Mouse (Mus musculus): ENCODE results near the gene Pitpnm3.
"Not testable (repeated sequence)": the region's sequence is repeated elsewhere in the genome, so short reads cannot be mapped to it uniquely, and the experiment has no call there.

Gene Pitpnm3

DNA sequence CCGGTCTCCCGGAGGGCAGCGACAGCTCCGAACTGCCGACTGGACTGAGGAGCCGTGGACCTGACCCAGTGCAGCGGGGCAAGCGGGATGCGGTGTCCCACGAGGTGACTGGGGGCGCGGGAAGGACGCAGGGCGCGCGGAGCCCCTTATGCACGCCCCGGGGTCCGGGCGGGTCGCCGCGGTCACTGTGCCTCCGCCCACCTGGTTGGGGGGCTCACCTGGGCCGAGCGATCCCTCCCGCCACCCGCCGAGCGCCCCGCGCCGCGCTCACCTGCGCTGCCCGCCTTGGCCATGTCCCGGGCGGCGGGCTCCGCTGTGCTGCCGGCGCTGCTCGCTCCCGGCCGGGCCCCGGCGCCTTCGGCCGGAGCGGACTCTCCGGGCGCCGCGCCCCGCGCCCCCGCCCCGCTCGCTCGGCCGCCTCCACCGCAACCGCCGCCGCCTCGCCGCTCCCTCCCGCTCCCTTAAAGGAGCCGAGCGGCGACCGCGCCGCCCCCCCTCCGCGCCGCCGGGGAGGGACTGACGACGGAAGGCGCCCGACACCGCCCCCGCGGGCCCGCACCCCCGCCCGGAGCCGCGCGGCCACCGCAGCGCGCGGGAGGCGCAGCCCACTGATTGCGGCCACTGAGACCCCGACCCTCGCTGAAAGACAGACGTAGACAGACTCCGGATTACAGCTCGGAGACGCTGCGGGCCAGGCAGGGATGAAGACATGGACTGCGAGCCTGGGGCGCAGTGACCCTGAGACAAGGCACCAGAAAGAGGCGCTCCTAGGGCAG is at the start of gene Pitpnm3:
Gene Pitpnm3, minus strand, starts transcription at position 396 of the 776 bp plus-strand sequence.
- DNase-seq = peak; percentile 68

DNA sequence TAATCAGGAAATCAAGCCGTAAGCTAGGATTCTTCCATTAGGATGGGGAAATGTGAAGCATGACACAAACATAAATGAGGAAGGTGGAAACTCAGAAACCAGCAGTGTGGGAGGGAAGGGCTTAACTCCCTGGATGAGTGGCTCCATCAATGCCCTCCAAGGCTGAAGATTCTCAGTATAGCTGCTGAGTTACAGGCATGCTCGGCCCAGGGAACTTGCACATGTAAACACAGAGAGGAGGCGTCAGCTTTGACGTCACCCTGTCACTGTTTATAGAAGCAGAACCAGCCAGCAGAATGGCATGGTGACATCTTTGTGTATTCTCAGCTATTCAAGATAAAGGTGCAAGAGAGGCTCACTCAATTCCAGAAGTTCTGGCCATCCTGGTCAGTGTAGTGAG is 48.7 kb upstream of the Pitpnm3 start:
- DNase-seq = no peak

DNA sequence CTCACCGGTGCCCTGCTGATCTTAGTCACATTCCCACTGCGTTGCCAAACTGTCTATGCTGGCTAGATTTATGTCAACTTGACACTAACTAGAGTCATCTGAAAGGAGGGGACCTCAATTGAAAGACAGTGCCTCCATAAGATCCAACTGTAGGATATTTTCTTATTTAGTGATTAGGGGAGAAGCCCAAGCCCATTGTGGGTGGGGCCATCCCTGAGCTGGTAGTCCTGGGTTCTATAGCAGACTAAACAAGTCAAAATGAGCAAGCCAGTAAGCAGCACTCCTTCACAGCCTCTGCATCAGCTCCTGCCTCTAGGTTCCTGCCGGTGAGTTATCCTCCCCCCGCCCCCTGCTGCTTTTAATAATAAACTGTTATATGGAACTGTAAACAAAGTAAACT is 45.6 kb upstream of the Pitpnm3 start:
- DNase-seq = no peak

DNA sequence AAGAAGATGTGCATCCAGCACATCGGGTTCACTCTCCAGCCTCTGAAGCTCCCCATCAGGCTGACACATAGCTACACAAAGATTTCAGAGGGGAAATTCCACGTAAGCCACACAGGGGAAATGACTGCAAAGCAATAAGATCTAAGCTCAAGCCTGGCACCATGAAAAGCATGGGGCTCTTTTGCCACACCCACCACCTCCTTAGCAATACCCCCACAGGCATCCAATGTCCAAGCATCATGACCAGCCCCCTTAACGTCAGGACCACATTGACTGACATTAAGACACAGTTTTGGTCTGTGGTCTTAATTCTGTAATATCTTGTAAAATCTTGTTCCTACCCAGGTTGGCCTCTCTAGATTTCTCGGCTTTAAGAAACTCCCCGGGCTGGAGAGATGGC is 45.0 kb upstream of the Pitpnm3 start:
- DNase-seq = no peak

DNA sequence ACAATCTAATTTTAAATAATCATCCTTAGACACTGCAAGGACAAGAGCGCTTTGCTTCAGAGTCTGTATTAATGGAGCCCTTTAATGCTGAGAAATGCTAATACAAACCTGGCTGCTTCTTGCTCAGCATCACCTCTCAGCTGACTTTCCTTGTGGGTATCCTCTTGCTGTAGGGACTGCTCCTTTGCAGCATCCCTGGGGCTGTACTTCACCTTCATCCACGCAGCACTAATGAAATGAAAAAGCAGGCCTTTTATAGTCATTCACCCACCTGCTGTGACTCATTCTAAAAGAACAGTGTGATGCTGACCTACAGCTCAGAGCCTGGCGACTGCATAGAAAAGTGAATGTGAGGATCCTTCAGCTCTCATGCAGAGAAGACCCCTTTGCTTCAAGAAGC is 41.0 kb upstream of the Pitpnm3 start:
- DNase-seq = no peak

DNA sequence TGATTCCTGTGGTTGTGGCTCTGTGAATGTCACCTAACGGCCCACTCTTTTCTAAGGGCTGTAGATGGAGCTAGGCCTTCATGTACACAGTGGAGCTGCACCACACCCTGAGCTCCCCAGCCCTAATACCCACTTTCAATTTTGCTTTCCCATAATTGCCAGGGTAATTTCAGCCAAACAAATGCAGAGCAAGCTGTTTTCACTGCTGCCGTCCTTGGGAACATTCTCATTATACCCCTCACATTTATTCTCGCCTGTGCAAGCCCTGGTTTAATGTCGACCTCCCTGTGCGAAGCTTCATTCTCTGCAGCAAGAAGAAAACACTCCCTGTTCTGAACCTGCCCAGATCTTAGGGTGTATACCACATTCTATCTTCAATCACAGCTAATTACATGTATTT is 40.4 kb upstream of the Pitpnm3 start:
- DNase-seq = no peak

DNA sequence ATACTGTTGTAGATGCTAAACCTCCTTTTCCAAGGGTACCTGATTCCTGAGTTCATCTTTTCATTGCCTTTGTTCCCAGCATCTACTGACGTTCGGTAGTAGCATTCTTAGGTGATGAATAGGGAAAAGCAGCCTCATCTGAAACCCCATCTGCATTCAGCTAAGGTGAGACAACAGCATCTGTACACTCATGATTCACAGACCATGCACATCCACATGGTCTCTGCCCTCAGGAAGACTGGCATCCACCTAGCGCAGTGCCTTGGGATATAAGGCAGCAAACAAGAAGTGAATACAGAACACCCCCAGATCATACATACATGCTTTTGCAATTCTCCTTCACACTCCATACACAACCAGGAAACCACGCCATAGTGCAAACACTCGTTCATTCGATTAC is 39.1 kb upstream of the Pitpnm3 start:
- no peak for DNase-seq

DNA sequence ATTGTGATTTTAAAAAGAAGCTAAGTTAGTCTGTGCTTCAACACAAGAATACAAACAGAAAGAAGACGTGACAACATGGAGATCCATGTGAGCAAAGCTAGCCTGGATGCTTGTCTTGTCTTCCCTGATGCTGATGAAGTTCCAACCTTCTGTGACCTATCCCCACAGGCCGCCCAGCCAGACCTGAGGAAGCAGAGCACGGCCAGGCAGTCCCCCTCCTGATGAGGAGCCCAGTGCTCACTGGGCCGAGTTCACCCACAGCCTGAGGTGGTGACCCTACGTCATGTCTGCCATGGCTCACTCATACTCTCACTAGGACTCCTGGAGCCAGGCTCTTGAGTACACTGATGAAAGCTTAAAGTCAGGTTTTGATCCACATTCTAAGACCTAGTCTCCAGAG is 37.9 kb upstream of the Pitpnm3 start:
- no peak for DNase-seq

DNA sequence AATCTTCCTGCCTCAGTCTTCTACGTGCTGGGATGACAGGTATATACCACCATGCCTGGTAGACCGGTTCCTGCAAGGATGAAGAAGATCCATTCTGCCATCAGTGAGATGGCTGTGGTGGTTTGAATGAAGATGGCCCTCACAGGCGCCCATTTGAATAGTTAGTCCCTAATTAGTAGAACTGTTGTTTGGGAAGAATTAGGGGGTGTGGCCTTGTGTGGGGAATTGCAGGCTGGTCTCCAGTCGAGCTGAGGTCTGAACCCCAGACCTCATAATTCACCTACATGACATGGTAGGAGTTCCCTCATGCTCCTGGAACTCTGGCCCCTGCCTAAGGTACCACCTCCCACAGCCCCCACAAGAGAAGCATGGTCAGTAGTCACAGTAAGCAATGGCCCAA is 36.3 kb upstream of the Pitpnm3 start:
- not testable (repeated sequence) for DNase-seq

DNA sequence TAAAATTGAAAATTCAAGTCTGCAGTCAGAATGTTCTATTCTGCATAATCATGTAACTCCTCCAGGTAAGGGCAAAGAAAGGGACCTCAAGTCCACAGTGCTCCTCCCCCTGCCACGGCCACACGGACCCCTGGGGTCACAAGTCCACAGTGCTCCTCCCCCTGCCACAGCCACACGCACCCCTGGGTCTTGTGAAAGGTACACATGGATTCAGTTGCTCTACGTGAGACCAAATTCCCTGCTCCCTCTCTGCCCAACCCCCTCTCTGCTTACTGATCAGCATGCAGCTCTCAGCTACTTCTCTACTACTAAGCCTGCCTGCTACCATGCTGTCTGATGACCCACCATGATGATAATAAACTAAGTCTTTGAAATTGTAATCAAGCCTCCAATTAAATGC is 34.3 kb upstream of the Pitpnm3 start:
- DNase-seq = no peak

DNA sequence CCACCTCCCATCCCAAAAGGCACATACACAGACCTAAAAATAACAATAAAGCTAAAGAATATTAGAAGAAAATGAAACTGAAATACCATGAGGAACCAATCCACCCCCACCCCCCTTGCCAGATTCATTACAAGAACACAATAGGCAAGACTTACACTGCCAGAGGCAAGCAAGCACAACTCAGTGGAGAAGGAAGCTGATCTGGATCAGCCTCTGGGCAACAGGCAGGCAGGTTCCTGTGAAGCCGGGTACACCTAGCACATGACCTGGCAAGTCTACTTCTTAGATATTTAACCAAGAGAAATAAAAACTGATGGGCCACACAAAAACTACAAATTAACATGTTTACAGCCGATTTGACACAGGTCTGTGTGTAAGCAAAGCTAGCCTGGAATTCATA is 27.6 kb upstream of the Pitpnm3 start:
- no peak for DNase-seq

DNA sequence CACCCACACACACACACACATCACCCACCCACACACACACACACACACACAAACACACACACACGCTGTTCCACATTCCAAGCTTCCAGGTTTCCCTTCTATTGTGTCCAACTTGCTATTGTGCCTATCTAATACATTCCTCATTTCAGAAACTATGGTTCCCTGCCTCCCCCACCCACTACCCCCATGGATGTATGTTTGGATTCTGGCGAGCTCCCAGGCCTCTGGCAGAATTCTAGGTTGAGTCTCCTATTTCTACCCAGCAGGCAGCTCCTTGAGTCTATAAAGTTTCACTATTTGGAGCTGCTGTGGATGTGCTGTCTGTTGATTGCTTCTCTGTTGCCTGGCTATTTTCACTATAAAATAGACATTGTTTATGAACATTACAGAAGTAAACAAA is 21.0 kb upstream of the Pitpnm3 start:
- no peak for DNase-seq

DNA sequence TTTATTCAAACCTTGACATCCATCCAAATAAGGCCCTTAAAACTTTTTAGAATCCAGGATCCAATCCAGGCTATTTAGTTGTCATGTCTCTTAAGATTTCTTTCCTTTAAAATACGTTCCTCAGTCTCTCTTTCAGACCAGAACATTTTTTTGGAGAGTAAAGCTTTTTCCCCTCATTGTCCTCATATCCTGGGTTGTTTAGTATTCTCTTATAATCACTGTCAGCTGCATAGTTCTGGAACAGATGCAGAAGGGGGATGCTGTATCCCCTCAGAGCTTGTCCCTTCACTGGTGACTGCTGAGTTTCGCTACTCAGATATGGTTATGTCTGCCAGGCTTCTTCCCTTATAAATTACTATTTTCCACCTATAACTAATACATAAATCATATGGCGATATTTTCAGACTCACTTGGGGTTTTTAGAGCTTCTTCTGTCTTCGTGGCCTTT is 20.4 kb upstream of the Pitpnm3 start:
- no peak for DNase-seq

DNA sequence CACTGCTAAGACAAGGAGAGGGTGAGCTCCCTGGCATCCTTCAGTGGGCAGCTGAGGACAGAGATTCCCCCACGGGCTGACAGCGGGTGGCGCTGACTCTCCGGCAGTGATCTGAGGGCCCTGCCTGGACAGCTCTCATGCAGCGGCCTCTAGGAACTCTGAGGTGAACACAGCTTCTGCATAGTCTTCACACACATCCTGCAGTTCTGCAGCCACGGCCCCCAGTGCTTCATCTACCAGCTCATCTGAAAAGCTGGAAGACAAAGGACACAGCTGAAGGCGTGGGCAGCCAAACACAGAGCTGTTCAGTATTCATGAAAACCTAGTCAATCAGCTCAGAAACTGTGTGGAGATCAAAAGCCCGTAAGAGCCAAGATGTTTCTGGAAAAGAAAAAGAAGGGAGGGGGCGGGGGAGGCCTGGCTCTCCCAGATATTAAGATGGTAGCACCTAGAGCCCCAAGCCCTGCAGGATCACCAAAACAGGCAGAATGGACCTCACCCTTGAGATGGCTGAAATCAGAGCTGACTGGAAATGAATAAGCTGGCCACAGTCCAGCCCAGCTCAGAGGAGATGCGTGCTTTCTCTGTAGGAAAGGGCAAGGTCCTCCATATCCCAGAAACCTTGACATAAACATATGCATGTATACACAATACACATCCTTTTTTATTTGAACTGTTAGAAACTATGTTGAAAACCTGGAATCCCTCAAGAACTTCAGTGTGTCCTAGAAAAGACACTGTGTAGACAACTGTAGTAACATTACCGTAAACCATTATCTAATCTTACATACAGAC is 19.8 kb upstream of the Pitpnm3 start:
- DNase-seq = no peak

DNA sequence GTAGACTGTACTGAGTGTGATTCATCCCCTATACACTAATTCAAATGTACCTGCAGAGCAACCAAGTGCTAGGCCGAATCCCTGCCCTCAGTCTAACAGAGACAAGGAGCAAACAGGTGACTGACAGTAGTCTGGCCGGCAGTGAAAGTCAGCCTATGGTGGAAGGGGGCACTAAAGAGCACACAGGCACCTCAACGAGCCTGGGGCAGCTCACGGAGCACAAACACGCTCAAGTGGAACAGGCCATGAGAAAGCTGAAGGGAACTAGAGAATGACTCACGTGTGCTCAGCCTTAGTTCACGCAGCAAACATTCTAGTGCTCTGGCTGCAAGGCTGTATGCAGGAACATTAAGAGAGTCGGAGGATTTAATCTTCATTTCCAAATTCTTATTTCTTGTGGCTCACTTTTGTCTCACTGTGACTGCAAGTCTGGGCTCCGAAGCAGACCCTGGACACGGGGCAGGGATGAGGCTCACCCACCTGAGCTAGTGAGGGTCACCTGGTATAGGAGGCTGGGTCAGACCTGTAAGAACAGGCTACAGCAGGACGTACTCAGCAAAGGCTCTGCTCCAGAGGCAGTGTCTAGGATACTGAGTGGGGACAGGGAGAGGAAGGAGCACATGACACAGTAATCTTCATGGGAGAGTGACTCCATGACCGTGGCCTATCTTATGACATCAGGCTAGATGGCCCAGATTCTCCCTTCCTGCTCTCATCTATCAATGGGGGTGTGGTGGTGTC is 17.7 kb upstream of the Pitpnm3 start:
- no peak for DNase-seq

DNA sequence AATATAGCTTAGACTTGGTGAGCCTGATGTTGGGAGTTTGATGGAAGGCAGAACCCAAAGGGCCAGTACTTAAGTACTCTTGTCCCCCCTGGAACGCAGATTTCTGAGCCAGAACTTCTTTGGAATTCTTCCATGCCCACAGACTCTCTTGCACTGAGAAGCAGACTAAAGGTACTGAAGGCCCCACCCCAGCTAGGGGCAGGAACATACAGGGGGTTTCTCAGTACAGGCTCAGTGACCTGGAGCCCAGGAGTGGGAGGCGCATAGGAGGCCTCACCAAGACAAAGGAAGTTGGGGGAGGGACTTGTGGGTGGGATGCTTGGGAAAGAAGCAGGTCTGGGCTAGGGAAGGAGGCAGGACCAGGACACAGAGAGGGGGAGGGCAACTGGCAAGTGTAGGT is 15.5 kb upstream of the Pitpnm3 start:
- no peak for DNase-seq

DNA sequence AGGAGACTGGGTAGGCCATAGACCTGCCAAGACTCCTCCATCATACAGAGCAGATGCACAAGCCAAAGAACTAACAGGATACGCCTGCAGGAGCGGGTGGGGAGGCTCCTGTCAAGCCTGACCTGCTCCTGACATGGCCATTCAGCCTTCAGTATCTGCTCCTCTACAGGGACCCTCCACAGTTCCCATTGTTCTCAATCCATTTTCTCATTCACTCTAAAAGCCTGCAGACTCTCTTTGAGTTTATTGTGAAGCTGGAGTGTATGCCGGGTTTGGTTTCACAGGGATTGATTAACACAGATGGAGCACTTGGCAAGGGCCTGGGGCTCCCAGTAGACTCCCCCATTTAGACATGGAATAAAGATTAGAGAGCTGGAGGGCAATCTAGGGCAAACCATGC is 12.3 kb upstream of the Pitpnm3 start:
- DNase-seq = no peak

DNA sequence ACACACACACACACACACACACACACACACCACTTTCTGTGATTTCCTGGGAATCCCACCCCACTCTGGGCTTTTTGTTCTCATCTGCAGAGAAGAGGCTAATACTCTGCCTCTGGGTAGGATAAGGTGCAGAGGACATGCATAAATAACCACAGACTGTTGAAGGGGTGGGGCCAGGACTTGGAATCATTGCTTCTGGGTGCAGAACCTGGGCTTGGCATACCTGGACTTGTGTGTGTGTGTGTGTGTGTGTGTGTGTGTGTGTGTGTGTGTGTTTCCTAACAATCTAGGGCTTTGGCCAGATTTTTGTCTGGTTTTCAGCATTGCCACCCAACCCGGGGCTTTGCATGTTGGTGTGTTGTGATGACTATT is 10.3 kb upstream of the Pitpnm3 start:
- no peak for DNase-seq

DNA sequence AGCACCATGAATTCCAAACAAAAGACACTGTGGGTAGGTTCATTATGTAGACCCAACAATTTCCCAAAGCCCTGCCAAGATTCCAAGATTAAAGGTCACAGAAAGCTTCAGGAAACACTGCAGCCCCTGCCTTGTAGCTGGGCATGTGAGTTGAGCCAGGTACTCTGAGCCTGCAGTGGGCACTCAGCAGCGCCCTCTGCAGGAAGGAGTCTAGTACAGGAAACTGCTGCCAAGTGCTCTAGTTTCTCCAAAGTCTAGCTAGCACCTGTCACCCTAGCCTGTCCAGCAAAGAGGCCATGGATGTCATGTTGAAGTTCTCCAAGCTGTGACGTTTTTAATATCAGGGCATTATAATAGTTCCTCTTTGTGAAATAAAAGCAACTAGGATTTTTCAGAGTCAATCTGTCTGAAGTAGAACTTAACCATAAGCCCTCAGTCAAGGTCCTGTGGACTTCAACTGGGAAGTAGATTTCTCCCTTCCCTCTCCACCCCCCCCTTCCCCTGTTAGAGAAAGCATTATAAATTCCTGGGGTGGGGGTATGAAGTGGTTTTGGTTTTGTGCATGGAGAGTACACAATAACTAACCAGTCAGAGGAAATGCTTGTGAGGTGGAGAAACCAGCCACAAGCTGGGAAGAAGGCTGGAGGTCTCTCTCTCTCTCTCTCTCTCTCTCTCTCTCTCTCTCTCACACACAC is 9.8 kb upstream of the Pitpnm3 start:
- peak; percentile 65 for DNase-seq

DNA sequence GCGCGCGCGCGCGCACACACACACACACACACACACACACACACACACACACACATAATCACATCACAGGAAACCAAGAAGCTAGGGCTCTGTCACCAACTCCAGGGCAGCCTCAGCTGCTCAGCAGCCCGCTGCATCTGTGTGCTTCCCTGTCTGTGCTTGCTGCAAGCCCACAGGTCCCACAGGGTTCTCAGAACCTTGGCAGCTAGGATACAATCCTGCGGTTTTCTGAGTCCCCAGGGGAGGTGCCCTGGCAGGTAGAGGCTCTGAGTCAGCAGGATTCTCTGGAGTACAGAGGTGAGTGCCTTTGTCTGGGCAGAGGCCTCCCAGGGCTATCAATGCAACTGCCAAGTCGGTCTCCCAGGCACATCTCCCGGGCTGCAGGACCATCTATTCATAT is 7.3 kb upstream of the Pitpnm3 start:
- peak; percentile 33 for DNase-seq

DNA sequence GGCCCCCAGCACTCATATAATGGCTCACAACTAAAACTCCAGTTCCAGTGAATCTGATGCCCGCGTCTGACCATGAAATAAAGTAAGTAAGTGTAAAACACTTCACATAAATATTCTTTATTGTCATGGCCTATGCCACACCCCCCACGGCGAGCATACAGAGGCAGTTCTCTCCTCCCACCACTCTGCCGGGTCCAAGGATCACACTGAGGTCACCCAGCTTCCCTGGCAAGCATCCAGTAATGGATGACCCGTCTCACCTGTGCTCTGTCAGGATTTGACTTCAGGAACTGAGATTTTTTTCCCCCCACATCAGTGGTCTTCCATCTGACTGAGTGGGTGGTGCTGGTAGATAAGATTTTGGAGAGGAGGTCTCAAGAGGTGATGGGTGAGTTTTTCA is 4.6 kb upstream of the Pitpnm3 start:
- no peak for DNase-seq

DNA sequence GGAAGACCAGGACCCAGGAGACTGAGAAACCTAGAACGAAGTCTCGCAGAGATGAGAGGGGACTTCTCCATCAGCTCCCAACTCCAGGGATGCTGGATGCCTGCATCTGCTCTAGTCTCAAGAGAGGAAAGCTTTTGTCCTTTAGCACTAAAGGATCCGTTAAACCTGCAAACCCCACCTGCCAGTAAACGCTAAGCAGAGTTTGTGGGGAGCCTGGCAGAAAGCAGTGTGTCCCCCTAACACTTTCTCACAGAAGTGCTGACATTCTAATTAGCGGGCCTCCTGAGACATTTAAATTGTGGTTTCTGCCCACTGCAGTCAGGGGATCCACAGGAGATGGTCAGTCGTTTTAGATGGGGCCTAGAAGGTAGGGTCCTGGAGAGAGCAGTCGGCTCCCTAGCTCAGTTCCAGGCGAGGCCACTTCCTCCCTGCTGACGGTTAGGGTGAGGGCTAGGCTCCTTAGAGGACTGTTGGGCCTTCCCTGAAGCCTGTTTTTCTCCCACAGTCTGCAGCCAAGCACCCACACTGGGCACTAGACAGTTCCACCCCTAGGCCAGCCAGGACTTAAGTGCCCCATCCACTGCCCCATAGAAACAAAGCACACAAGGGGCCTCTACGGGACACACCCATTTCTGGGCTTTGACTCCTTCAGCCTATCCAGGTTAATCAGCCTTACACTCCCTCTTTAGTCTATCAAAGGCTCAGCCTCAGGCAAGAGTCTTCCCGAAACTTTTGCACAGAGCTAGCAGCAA is 829 bp upstream of the Pitpnm3 start:
- DNase-seq = peak; percentile 28

Measured in lung, postnatal 14 days (tissue).